Mouse (Mus musculus) kidney, adult 2 months (tissue): ENCODE results near the gene Crtac1.

ENCODE experiments used
- CTCF ChIP-seq: fragments of 200-500 bp; conservative IDR thresholded peaks from 2 replicates; pipeline ENCODE4 v1.5.1; 2011; ENCODE audit warnings: low read depth, mild to moderate bottlenecking, control low read depth, low read length, moderate library complexity, mixed read lengths; ENCODE audit not compliant: insufficient read depth, insufficient read length
- POLR2A ChIP-seq: fragments of 200-500 bp; IDR thresholded peaks from one replicate; pipeline ENCODE4 v1.6.1; 2011; ENCODE audit warnings: low read depth, low read length, control low read depth

GRCm38 (mm10) chr19:42258596-42258995 lies 173.0 kb downstream of the Crtac1 start:
- no peak for TF ChIP-seq POLR2A
- TF ChIP-seq CTCF, result no peak
